Mouse (Mus musculus): ENCODE results near the gene Dcun1d1. TPM values are rescaled to one million over a fixed set of nuclear protein-coding genes. Genes with fewer than 3 reads are reported as not detected.

The Dcun1d1 gene
- 4.5 and 6.3 TPM in 2 replicates for polyA plus RNA-seq (2012; rRNA removed)

GRCm38 (mm10) chr3:35937345-35937744 is at the start of gene Dcun1d1:
Gene Dcun1d1 (minus strand): TSS chr3:35937445.
- WGBS = 94% methylated on average over 6 of the region's 6 CpGs
- DNase-seq (ENCODE audit: low read depth, low spot score) = no peak

GRCm38 (mm10) chr3:35986266-35986665 is 49.0 kb upstream of the Dcun1d1 start:
- 88% methylated on average over 6 of the region's 6 CpGs for WGBS
- DNase-seq (ENCODE audit: low read depth, low spot score) = no peak

GRCm38 (mm10) chr3:35973551-35973950 is 36.3 kb upstream of the Dcun1d1 start:
- WGBS = 66% methylated on average over 7 of the region's 7 CpGs
- no peak for DNase-seq (ENCODE audit: low read depth, low spot score)

- 77% methylated on average over 4 of the region's 4 CpGs for WGBS
- no peak for DNase-seq (ENCODE audit: low read depth, low spot score)
These were observed 35.7 kb upstream of the Dcun1d1 start for GRCm38 (mm10) chr3:35972985-35973384.

- WGBS = 94% methylated on average over 12 of the region's 12 CpGs
- no peak for DNase-seq (ENCODE audit: low read depth, low spot score)
These were observed 33.9 kb upstream of the Dcun1d1 start for GRCm38 (mm10) chr3:35971149-35971548.

- WGBS = 81% methylated on average over 4 of the region's 4 CpGs
- DNase-seq (ENCODE audit: low read depth, low spot score) = no peak
These were observed 33.2 kb upstream of the Dcun1d1 start for GRCm38 (mm10) chr3:35970441-35970840.

- DNase-seq (ENCODE audit: low read depth, low spot score) = no peak
- 79% methylated on average over 8 of the region's 8 CpGs for WGBS
These were observed 30.2 kb upstream of the Dcun1d1 start for GRCm38 (mm10) chr3:35967366-35967921.

- WGBS = 78% methylated on average over 2 of the region's 2 CpGs
- no peak for DNase-seq (ENCODE audit: low read depth, low spot score)
These were observed 29.2 kb upstream of the Dcun1d1 start for GRCm38 (mm10) chr3:35966493-35966892.

- DNase-seq (ENCODE audit: low read depth, low spot score) = no peak
- WGBS = 77% methylated on average over 4 of the region's 4 CpGs
These were observed 27.7 kb upstream of the Dcun1d1 start for GRCm38 (mm10) chr3:35964928-35965327.

GRCm38 (mm10) chr3:35963921-35964320 is 26.7 kb upstream of the Dcun1d1 start:
- 91% methylated on average over 5 of the region's 5 CpGs for whole genome bisulfite sequencing
- DNase-seq (ENCODE audit: low read depth, low spot score) = no peak

- DNase-seq (ENCODE audit: low read depth, low spot score) = no peak
- WGBS = 94% methylated on average over 4 of the region's 4 CpGs
These were observed 26.2 kb upstream of the Dcun1d1 start for GRCm38 (mm10) chr3:35963401-35963800.

- no peak for DNase-seq (ENCODE audit: low read depth, low spot score)
- WGBS = 91% methylated on average over 5 of the region's 5 CpGs
These were observed 25.7 kb upstream of the Dcun1d1 start for GRCm38 (mm10) chr3:35962967-35963366.

- no peak for DNase-seq (ENCODE audit: low read depth, low spot score)
- 98% methylated on average over 3 of the region's 3 CpGs for WGBS
These were observed 20.0 kb upstream of the Dcun1d1 start for GRCm38 (mm10) chr3:35957230-35957629.

GRCm38 (mm10) chr3:35954901-35955575 is 17.8 kb upstream of the Dcun1d1 start:
- WGBS = 94% methylated on average over 11 of the region's 11 CpGs

GRCm38 (mm10) chr3:35953816-35954215 is 16.6 kb upstream of the Dcun1d1 start:
- WGBS = 81% methylated on average over 6 of the region's 6 CpGs
- no peak for DNase-seq (ENCODE audit: low read depth, low spot score)

More at GRCm38 (mm10) chr3:35954901-35955575, 17.8 kb upstream of the Dcun1d1 start:
- DNase-seq (ENCODE audit: low read depth, low spot score) = no peak

GRCm38 (mm10) chr3:35953184-35953583 is 15.9 kb upstream of the Dcun1d1 start:
- WGBS = 64% methylated on average over 1 of the region's 1 CpGs
- DNase-seq (ENCODE audit: low read depth, low spot score) = no peak

GRCm38 (mm10) chr3:35948197-35948596 is 11.0 kb upstream of the Dcun1d1 start:
- DNase-seq (ENCODE audit: low read depth, low spot score) = no peak
- WGBS = 93% methylated on average over 7 of the region's 7 CpGs

GRCm38 (mm10) chr3:35940520-35941135 is 3.4 kb upstream of the Dcun1d1 start:
- DNase-seq (ENCODE audit: low read depth, low spot score) = no peak
- 55% methylated on average over 4 of the region's 4 CpGs for WGBS

- no peak for DNase-seq (ENCODE audit: low read depth, low spot score)
These were observed 2.8 kb upstream of the Dcun1d1 start for GRCm38 (mm10) chr3:35940047-35940446.

GRCm38 (mm10) chr3:35933405-35933777 is 3.9 kb downstream of the Dcun1d1 start:
- 1% methylated on average over 14 of the region's 14 CpGs for WGBS
- no peak for DNase-seq (ENCODE audit: low read depth, low spot score)

More at GRCm38 (mm10) chr3:35940047-35940446, 2.8 kb upstream of the Dcun1d1 start:
- 60% methylated on average over 2 of the region's 2 CpGs for WGBS
